Mouse (Mus musculus) brain, embryonic 14.5 days (tissue): ENCODE measurements around the gene Gfod2. TPM values are rescaled to one million over a fixed set of nuclear protein-coding genes. Genes with fewer than 3 reads are reported as not detected.

Source experiments
- DNase-seq: peaks from one replicate; pipeline ENCODE4 v3.0.0-alpha.2; 2011; ENCODE audit warnings: low read depth
- CTCF ChIP-seq: fragments of 200-500 bp; IDR thresholded peaks from 2 replicates; pipeline ENCODE4 v1.5.1; 2012; ENCODE audit warnings: inconsistent platforms, mild to moderate bottlenecking, moderate library complexity, borderline replicate concordance; ENCODE audit not compliant: insufficient read depth, insufficient read length; ENCODE audit errors: extremely low read depth
- POLR2A ChIP-seq: fragments of 200-500 bp; IDR thresholded peaks from 2 replicates; pipeline ENCODE4 v1.6.1; 2012; ENCODE audit warnings: mild to moderate bottlenecking, inconsistent platforms, borderline replicate concordance; ENCODE audit not compliant: poor library complexity, insufficient read depth, insufficient read length, severe bottlenecking; ENCODE audit errors: extremely low read depth
- polyA plus RNA-seq: library from polyadenylated mRNA; depleted of rRNA; stranded (reverse); fragments of >200 nt; gene quantifications from 2 replicates; pipeline ENCODE4 v1.2.3, GENCODE M21; 2012; rRNA removed

The Gfod2 gene
- polyA plus RNA-seq, 1 experiment, result 62.6 TPM

- no peak for TF ChIP-seq POLR2A
- peak; percentile 59 for TF ChIP-seq CTCF
- no peak for DNase-seq
Measured at GRCm38 (mm10) chr8:105685796-105686308, 72.6 kb downstream of the Gfod2 start, which contains the start of gene Carmil2. Gene Carmil2 (plus strand): TSS chr8:105686274.

GRCm38 (mm10) chr8:105685325-105685724, 73.1 kb downstream of the Gfod2 start:
- no peak for TF ChIP-seq POLR2A
- no peak for TF ChIP-seq CTCF
- DNase-seq, result no peak

GRCm38 (mm10) chr8:105677891-105678290, 80.6 kb downstream of the Gfod2 start:
- TF ChIP-seq CTCF, result no peak
- no peak for TF ChIP-seq POLR2A
- DNase-seq, result no peak

Other genes starting within 250 kb of the Gfod2 start
- gene Hsd11b2, start 239.9 kb downstream of the Gfod2 start, polyA plus RNA-seq, result 8.3 and 12.1 TPM in 2 replicates
- 210 and 236 TPM in 2 replicates for gene Atp6v0d1, start 192.6 kb downstream of the Gfod2 start, polyA plus RNA-seq
- 23.7 and 40.3 TPM in 2 replicates for gene Ripor1, start 153.4 kb downstream of the Gfod2 start, polyA plus RNA-seq
- 36.6 and 54.8 TPM in 2 replicates for gene Ctcf, start 122.1 kb downstream of the Gfod2 start, polyA plus RNA-seq
- 0.26 and 0.55 TPM in 2 replicates for gene Agrp, start 121.3 kb downstream of the Gfod2 start, polyA plus RNA-seq
- gene Carmil2, start 72.4 kb downstream of the Gfod2 start, polyA plus RNA-seq, result 13.7 and 20.5 TPM in 2 replicates
- gene Acd, start 57.6 kb downstream of the Gfod2 start, polyA plus RNA-seq, result 62.5 and 79.9 TPM in 2 replicates
- 40.7 and 59.2 TPM in 2 replicates for gene Pard6a, start 57.5 kb downstream of the Gfod2 start, polyA plus RNA-seq
- not detected in 2 replicates for gene 4933405L10Rik, start 51.0 kb downstream of the Gfod2 start, polyA plus RNA-seq
- gene Enkd1, start 50.5 kb downstream of the Gfod2 start, polyA plus RNA-seq, result 19.9 and 32.7 TPM in 2 replicates
- 35.7 and 39.7 TPM in 2 replicates for gene Ranbp10, start 68.7 kb upstream of the Gfod2 start, polyA plus RNA-seq
- gene Tsnaxip1, start 69.1 kb upstream of the Gfod2 start, polyA plus RNA-seq, result 0.37 and 0.54 TPM in 2 replicates
- 83.0 and 109 TPM in 2 replicates for gene Cenpt, start 94.6 kb upstream of the Gfod2 start, polyA plus RNA-seq
- gene Thap11, start 96.5 kb upstream of the Gfod2 start, polyA plus RNA-seq, result 61.3 and 78.5 TPM in 2 replicates
- 190 and 196 TPM in 2 replicates for gene Nutf2, start 101.9 kb upstream of the Gfod2 start, polyA plus RNA-seq
- gene Edc4, start 122.2 kb upstream of the Gfod2 start, polyA plus RNA-seq, result 80.3 and 85.4 TPM in 2 replicates
- 0.90 and 1.6 TPM in 2 replicates for gene Nrn1l, start 134.9 kb upstream of the Gfod2 start, polyA plus RNA-seq
- gene Pskh1, start 141.8 kb upstream of the Gfod2 start, polyA plus RNA-seq, result 23.6 and 26.8 TPM in 2 replicates
- gene Ctrl, start 175.2 kb upstream of the Gfod2 start, polyA plus RNA-seq, result 7.8 and 10.2 TPM in 2 replicates
- 51.6 and 64.8 TPM in 2 replicates for gene Psmb10, start 179.8 kb upstream of the Gfod2 start, polyA plus RNA-seq
- gene Lcat, start 184.7 kb upstream of the Gfod2 start, polyA plus RNA-seq, result 2.0 and 2.3 TPM in 2 replicates
- gene Slc12a4, start 207.4 kb upstream of the Gfod2 start, polyA plus RNA-seq, result 15.2 and 17.0 TPM in 2 replicates
- gene Dpep3, start 220.8 kb upstream of the Gfod2 start, polyA plus RNA-seq, result not detected in 2 replicates
- gene Dus2, start 232.7 kb upstream of the Gfod2 start, polyA plus RNA-seq, result 22.9 and 24.4 TPM in 2 replicates
- not detected in 2 replicates for gene Dpep2nb, start 247.3 kb upstream of the Gfod2 start, polyA plus RNA-seq